Mouse (Mus musculus) limb, embryonic 13.5 days (tissue): ENCODE results near the gene Nav2. TPM values are rescaled to one million over a fixed set of nuclear protein-coding genes. Genes with fewer than 3 reads are reported as not detected.

ENCODE experiments used
- ATAC-seq: fragments of 200-750 bp; cut with Nextera tagmentation; 2 replicates; pipeline ENCODE4 v1.8.0; 2017; ENCODE audit warnings: low read depth, moderate number of reproducible peaks, moderate TSS enrichment; ENCODE audit not compliant: low FRiP score
- H3K27ac ChIP-seq: fragments of 300-500 bp; sonication (generic); 2 replicates; pipeline ENCODE4 v1.5.1; 2015; ENCODE audit warnings: inconsistent platforms, mild to moderate bottlenecking, moderate library complexity
- H3K27me3 ChIP-seq: fragments of 300-500 bp; sonication (generic); 2 replicates; pipeline ENCODE4 v1.6.1; 2015; ENCODE audit warnings: mild to moderate bottlenecking, inconsistent platforms
- H3K36me3 ChIP-seq: fragments of 300-500 bp; sonication (generic); 2 replicates; pipeline ENCODE4 v1.6.1; 2015; ENCODE audit warnings: inconsistent platforms, mild to moderate bottlenecking, moderate library complexity
- H3K4me1 ChIP-seq: fragments of 300-500 bp; sonication (generic); 2 replicates; pipeline ENCODE4 v1.6.1; 2015; ENCODE audit warnings: inconsistent platforms
- H3K4me2 ChIP-seq: fragments of 300-500 bp; sonication (generic); replicated peaks from 2 replicates; pipeline ENCODE4 v1.6.1; 2015; ENCODE audit warnings: inconsistent platforms, mild to moderate bottlenecking, moderate library complexity
- H3K4me3 ChIP-seq: fragments of 300-500 bp; sonication (generic); 2 replicates; pipeline ENCODE4 v1.5.1; 2015; ENCODE audit warnings: moderate library complexity, mild to moderate bottlenecking, inconsistent platforms
- H3K9ac ChIP-seq: fragments of 300-500 bp; sonication (generic); 2 replicates; pipeline ENCODE4 v1.6.1; 2015; ENCODE audit warnings: mild to moderate bottlenecking, inconsistent platforms
- H3K9me3 ChIP-seq: fragments of 300-500 bp; sonication (generic); 2 replicates; pipeline ENCODE4 v1.6.1; 2016; ENCODE audit warnings: inconsistent platforms
- WGBS: fragments of 180-500 bp; shearing (Covaris S2); methylation state at CpG from one replicate; pipeline ENCODE4 v1.1.7; 2015; 5-methylcytosine and 5-hydroxymethylcytosine counted together
- polyA plus RNA-seq: library from polyadenylated mRNA; unstranded; fragments of >200 nt; fragmentation: Nextera tagmentation; extraction: Ambion mirVana; gene quantifications from 2 replicates; pipeline ENCODE4 v1.2.1, GENCODE M21; 2015

Nav2 gene
- polyA plus RNA-seq, 1 experiment from 2014 or later = 17.4 TPM

- Histone ChIP-seq H3K27me3 (no peaks in the 10 kb centered on the region), H3K9ac (no peak overlapping the region), H3K4me1 (peaks cover 5% of the 10 kb centered on the region; the same call in 1 of the 2 replicates), H3K27ac (no peak overlapping the region), H3K9me3 (no peaks in the 10 kb centered on the region), H3K4me2 (no peak overlapping the region), H3K4me3 (no peak overlapping the region), H3K36me3 (no peaks in the 10 kb centered on the region)
- 90% methylated on average over 13 of the region's 13 CpGs for WGBS
- no peak for ATAC-seq
These were observed 456.1 kb downstream of the Nav2 start for GRCm38 (mm10) chr7:49364486-49365162.

- Histone ChIP-seq H3K9me3 (no peaks in the 10 kb centered on the region), H3K4me1 (peaks cover 14% of the 10 kb centered on the region), H3K27ac (no peak overlapping the region), H3K27me3 (no peaks in the 10 kb centered on the region), H3K36me3 (no peaks in the 10 kb centered on the region), H3K4me2 (no peak overlapping the region), H3K9ac (no peak overlapping the region), H3K4me3 (no peak overlapping the region)
- ATAC-seq = no peak
- 79% methylated on average over 5 of the region's 5 CpGs for WGBS
These were observed 460.1 kb downstream of the Nav2 start for GRCm38 (mm10) chr7:49368590-49368989.

- H3K4me1 ChIP-seq = peaks cover 18% of the 10 kb centered on the region
- H3K4me3 ChIP-seq = no peak overlapping the region
- H3K36me3 ChIP-seq = no peaks in the 10 kb centered on the region
- no peak overlapping the region for H3K9ac ChIP-seq
- 64% methylated on average over 3 of the region's 3 CpGs for WGBS
- H3K27me3 ChIP-seq = no peaks in the 10 kb centered on the region
- H3K27ac ChIP-seq = no peak overlapping the region
- no peak for ATAC-seq
- no peaks in the 10 kb centered on the region for H3K9me3 ChIP-seq
- H3K4me2 ChIP-seq = no peak overlapping the region
These were observed 460.5 kb downstream of the Nav2 start for GRCm38 (mm10) chr7:49369006-49369405.

- 80% methylated on average over 10 of the region's 10 CpGs for WGBS
These were observed 461.4 kb downstream of the Nav2 start for GRCm38 (mm10) chr7:49369809-49370473.

GRCm38 (mm10) chr7:49371345-49371744 lies 462.8 kb downstream of the Nav2 start:
- Histone ChIP-seq H3K36me3 (no peaks in the 10 kb centered on the region), H3K9ac (no peak overlapping the region), H3K4me3 (no peak overlapping the region), H3K9me3 (no peaks in the 10 kb centered on the region), H3K4me2 (no peak overlapping the region), H3K27ac (no peak overlapping the region), H3K4me1 (peaks cover 38% of the 10 kb centered on the region), H3K27me3 (no peaks in the 10 kb centered on the region)
- no peak for ATAC-seq
- WGBS = 86% methylated on average over 2 of the region's 2 CpGs

More at GRCm38 (mm10) chr7:49369809-49370473, 461.4 kb downstream of the Nav2 start:
- Histone ChIP-seq H3K27ac (no peak overlapping the region), H3K4me2 (no peak overlapping the region), H3K9me3 (no peaks in the 10 kb centered on the region), H3K9ac (no peak overlapping the region), H3K4me3 (no peak overlapping the region), H3K27me3 (no peaks in the 10 kb centered on the region), H3K36me3 (no peaks in the 10 kb centered on the region), H3K4me1 (peaks cover 27% of the 10 kb centered on the region)
- ATAC-seq = no peak

GRCm38 (mm10) chr7:49371972-49372371 lies 463.5 kb downstream of the Nav2 start:
- ATAC-seq = no peak
- Histone ChIP-seq H3K9me3 (no peaks in the 10 kb centered on the region), H3K36me3 (no peaks in the 10 kb centered on the region), H3K4me2 (no peak overlapping the region), H3K9ac (no peak overlapping the region), H3K4me1 (peaks cover 38% of the 10 kb centered on the region), H3K27me3 (no peaks in the 10 kb centered on the region), H3K27ac (no peak overlapping the region), H3K4me3 (no peak overlapping the region)
- WGBS = 83% methylated on average over 7 of the region's 7 CpGs

GRCm38 (mm10) chr7:49373173-49373572 lies 464.7 kb downstream of the Nav2 start:
- Histone ChIP-seq H3K27ac (peak overlapping the region; percentile 15; the same call in 1 of the 2 replicates), H3K9me3 (no peaks in the 10 kb centered on the region), H3K36me3 (no peaks in the 10 kb centered on the region), H3K27me3 (no peaks in the 10 kb centered on the region), H3K9ac (no peak overlapping the region), H3K4me1 (peaks cover 38% of the 10 kb centered on the region), H3K4me3 (no peak overlapping the region), H3K4me2 (no peak overlapping the region)
- no peak for ATAC-seq
- 74% methylated on average over 1 of the region's 1 CpGs for WGBS

GRCm38 (mm10) chr7:49373661-49374060 lies 465.1 kb downstream of the Nav2 start:
- Histone ChIP-seq H3K36me3 (no peaks in the 10 kb centered on the region), H3K4me2 (no peak overlapping the region), H3K9me3 (no peaks in the 10 kb centered on the region), H3K27me3 (no peaks in the 10 kb centered on the region), H3K27ac (peak overlapping the region; percentile 15; the same call in 1 of the 2 replicates), H3K4me1 (peaks cover 42% of the 10 kb centered on the region), H3K4me3 (no peak overlapping the region), H3K9ac (no peak overlapping the region)
- 48% methylated on average over 3 of the region's 3 CpGs for WGBS
- no peak for ATAC-seq

- H3K9ac ChIP-seq = no peak overlapping the region
- H3K4me1 ChIP-seq = peaks cover 45% of the 10 kb centered on the region
- H3K4me3 ChIP-seq = no peak overlapping the region
- peak overlapping the region; percentile 22; the same call in 1 of the 2 replicates for H3K27ac ChIP-seq
- H3K36me3 ChIP-seq = no peaks in the 10 kb centered on the region
- no peak for ATAC-seq
- H3K9me3 ChIP-seq = no peaks in the 10 kb centered on the region
- 40% methylated on average over 9 of the region's 9 CpGs for WGBS
- no peaks in the 10 kb centered on the region for H3K27me3 ChIP-seq
- H3K4me2 ChIP-seq = no peak overlapping the region
These were observed 467.0 kb downstream of the Nav2 start for GRCm38 (mm10) chr7:49375499-49375974.

- Histone ChIP-seq H3K4me1 (peaks cover 57% of the 10 kb centered on the region), H3K27ac (peak overlapping the region; percentile 3; the same call in 1 of the 2 replicates), H3K27me3 (no peaks in the 10 kb centered on the region), H3K9ac (no peak overlapping the region), H3K9me3 (no peaks in the 10 kb centered on the region), H3K36me3 (no peaks in the 10 kb centered on the region), H3K4me2 (no peak overlapping the region), H3K4me3 (no peak overlapping the region)
- ATAC-seq = peak; percentile 52
- WGBS = 36% methylated on average over 5 of the region's 5 CpGs
These were observed 470.1 kb downstream of the Nav2 start for GRCm38 (mm10) chr7:49378608-49379007.

- no peaks in the 10 kb centered on the region for H3K9me3 ChIP-seq
- H3K9ac ChIP-seq = no peak overlapping the region
- H3K27ac ChIP-seq = no peak overlapping the region
- H3K4me3 ChIP-seq = no peak overlapping the region
- ATAC-seq = no peak
- WGBS = 66% methylated on average over 9 of the region's 9 CpGs
- H3K4me1 ChIP-seq = peaks cover 40% of the 10 kb centered on the region
- no peaks in the 10 kb centered on the region for H3K27me3 ChIP-seq
- no peaks in the 10 kb centered on the region for H3K36me3 ChIP-seq
- H3K4me2 ChIP-seq = no peak overlapping the region
These were observed 472.4 kb downstream of the Nav2 start for GRCm38 (mm10) chr7:49380940-49381339.

GRCm38 (mm10) chr7:49382884-49383283 lies 474.4 kb downstream of the Nav2 start:
- Histone ChIP-seq H3K9me3 (no peaks in the 10 kb centered on the region), H3K4me2 (no peak overlapping the region), H3K27me3 (no peaks in the 10 kb centered on the region), H3K36me3 (no peaks in the 10 kb centered on the region), H3K4me1 (peaks cover 47% of the 10 kb centered on the region), H3K9ac (no peak overlapping the region), H3K4me3 (no peak overlapping the region), H3K27ac (no peak overlapping the region)
- peak; percentile 52; the same call in 1 of the 2 replicates for ATAC-seq
- 22% methylated on average over 10 of the region's 10 CpGs for WGBS
